ENCODE assay signal across 14 mouse cellular contexts in the genomic region with DNA sequence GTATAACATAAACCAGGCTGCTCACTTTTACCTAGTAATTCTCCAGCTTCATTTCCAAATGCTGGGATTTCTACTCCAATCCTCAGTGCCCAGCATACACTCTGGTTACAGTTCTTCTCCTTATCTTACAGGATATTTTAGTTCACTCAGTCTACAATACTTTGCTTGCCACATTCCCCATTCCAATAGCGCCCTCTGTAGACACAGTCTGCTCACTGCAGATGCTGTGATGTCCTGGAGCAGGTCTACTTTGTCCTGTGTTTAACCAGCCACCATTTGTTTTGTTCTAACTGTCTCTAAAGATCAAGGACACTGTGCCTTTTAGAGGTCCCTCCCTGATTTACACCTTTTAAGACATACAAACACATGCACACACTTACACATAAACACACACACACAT. TPM values are rescaled to one million over a fixed set of nuclear protein-coding genes. Genes with fewer than 3 reads are reported as not detected.
DNase-seq lines count a peak whose midpoint lies in the region; ATAC-seq and TF ChIP-seq lines count a peak whose summit lies in the region.
"Not testable (repeated sequence)": the region's sequence is repeated elsewhere in the genome, so short reads cannot be mapped to it uniquely, and the experiment has no call there.
"Had no signal": no experiment of that assay in that cellular context is flagged by ENCODE, and none has a peak within 500 bp of the region (broad histone marks: within the 10 kb centered on the region; RNA-seq: fewer than 3 reads in every experiment).

No protein-coding gene starts in this region.

- not testable (repeated sequence) for H3K36me3 ChIP-seq in heart, adult 2 months (ENCODE audit: control insufficient read depth, insufficient read depth, low read length); liver, embryonic 14.5 days (replicated peaks; ENCODE audit: control insufficient read depth, insufficient read depth, low read depth)

- H3K4me1 ChIP-seq in heart, adult 2 months (ENCODE audit: control insufficient read depth, insufficient read depth, low read length); liver, embryonic 14.5 days (replicated peaks; ENCODE audit: control insufficient read depth in 2 of 2, insufficient read depth in 2 of 2, low read length in 1 of 2): not testable (repeated sequence)

- H3K27me3 ChIP-seq in heart, adult 2 months (ENCODE audit: control insufficient read depth, insufficient read depth, low read length); liver, embryonic 14.5 days (ENCODE audit: control insufficient read depth, insufficient read depth, low read length): not testable (repeated sequence)

- H3K4me2 ChIP-seq in liver, embryonic 14.5 days (ENCODE audit: low read depth) = not testable (repeated sequence)

- not testable (repeated sequence) for H3K79me2 ChIP-seq in heart, adult 2 months (replicated peaks; ENCODE audit: control insufficient read depth, insufficient read depth, low read length)

- peak; percentile 65 for TF ChIP-seq CTCF in heart, adult 2 months (IDR thresholded peaks at IDR 0.05)
- TF ChIP-seq CTCF in liver, embryonic 14.5 days (IDR thresholded peaks at IDR 0.05; ENCODE audit: low read depth) = peak; percentile 14; the same call in 1 of the 2 replicates

- intact Hi-C loops in heart, adult 2 months (cut with DNase I) = not testable (repeated sequence)

- peak; percentile 10 to 14 for DNase-seq in B cell, adult 2 months
- DNase-seq in adrenal gland, postnatal 10 days = peak; percentile 71
- peak; percentile 30 to 50 for DNase-seq in cerebellum, postnatal 4 days (ENCODE audit: low spot score in 2 of 2)
- DNase-seq in heart, adult 2 months = peak in 1 of 2 experiments; percentile 25
- DNase-seq in kidney, postnatal 10 days = peak; percentile 45
- DNase-seq in liver, embryonic 14.5 days (ENCODE audit: low read depth in 3 of 3, low spot score in 3 of 3) = not testable (repeated sequence)
- DNase-seq in neural tube, embryonic 10.5 days (ENCODE audit: extremely low spot score, low spot score) = peak; percentile 14
- DNase-seq in thymus, postnatal 10 days (ENCODE audit: low spot score in 2 of 2) = peak; percentile 45 to 60

- H3K9me3 ChIP-seq in liver, embryonic 14.5 days (ENCODE audit: control insufficient read depth, low read length) = not testable (repeated sequence)

- H3K9ac ChIP-seq in heart, adult 2 months (ENCODE audit: low read depth, low read length); liver, embryonic 14.5 days (replicated peaks): not testable (repeated sequence)

- WGBS in heart, adult 2 months = 0% methylated on average over 1 of the region's 1 CpGs
- 0% methylated on average over 1 of the region's 1 CpGs for WGBS in liver, embryonic 14.5 days (ENCODE audit: insufficient replicate concordance)

- TF ChIP-seq POLR2A in heart, adult 2 months (IDR thresholded peaks at IDR 0.05; ENCODE audit: insufficient read depth, low read depth, low read length) = not testable (repeated sequence)

- not testable (repeated sequence) for H3K4me3 ChIP-seq in heart, adult 2 months; liver, embryonic 14.5 days (ENCODE audit: insufficient read depth in 1 of 2, low read depth in 2 of 2, low read length in 2 of 2)

- not testable (repeated sequence) for TF ChIP-seq EP300 in heart, adult 2 months (IDR thresholded peaks at IDR 0.05; ENCODE audit: insufficient read depth, low read depth, low read length); liver, embryonic 14.5 days (IDR thresholded peaks at IDR 0.05; ENCODE audit: low read depth)

- ATAC-seq in liver, embryonic 14.5 days (ENCODE audit: insufficient read depth) = not testable (repeated sequence)

- not testable (repeated sequence) for H3K27ac ChIP-seq in heart, adult 2 months; liver, embryonic 14.5 days

RNA-seq across cellular contexts. Expression of a gene that starts 36.3 kb away (rescaled TPM):
- under 1 TPM; 0.06 to 0.15 TPM for total RNA-seq in adrenal gland, postnatal 10 days (2021)
- total RNA-seq in heart, adult 2 months (2021) = not detected
- 0.03 and 0.04 TPM in 2 replicates for polyA plus RNA-seq in heart, adult 2 months (2012; rRNA removed)
- not detected in 2 replicates for polyA plus RNA-seq in liver, embryonic 14.5 days (2012; rRNA removed)
- not detected in 2 replicates for polyA plus RNA-seq in liver, embryonic 14.5 days (2014; fragmentation: Nextera tagmentation; extraction: Ambion mirVana)
- total RNA-seq: megakaryocyte-erythroid progenitor cell, adult 5-6 weeks had no signal
- polyA plus RNA-seq: C2C12; erythroblast, embryonic 14.5 days; heart, embryonic 12.5 days; inflammation-experienced regulatory T-cells, adult 6 months; neural tube, embryonic 12.5 days had no signal
